Mouse (Mus musculus) forebrain, embryonic 14.5 days (tissue): ENCODE measurements at regions not wholly inside any gene's neighbourhood (a gene's known extent, or its start where the extent isn't known, plus 50 kb on each side); places are given as distances from the start of the nearest gene placed in this dataset.

ENCODE experiments used
- ATAC-seq: fragments of 200-750 bp; cut with Nextera tagmentation; 2 replicates; pipeline ENCODE4 v1.8.0; 2017; ENCODE audit warnings: mild to moderate bottlenecking, moderate library complexity
- DNase-seq: peaks from one replicate; pipeline ENCODE4 v3.0.0-alpha.2; 2015; ENCODE audit warnings: low spot score
- H3K27ac ChIP-seq: fragments of 300-500 bp; sonication (generic); 2 replicates; pipeline ENCODE4 v1.5.1; 2014; ENCODE audit warnings: low read depth, mild to moderate bottlenecking, control low read depth, low read length, moderate library complexity
- H3K27me3 ChIP-seq: fragments of 300-500 bp; sonication (generic); replicated peaks from 2 replicates; pipeline ENCODE4 v1.6.1; 2014; ENCODE audit warnings: low read length, control low read depth, mixed read lengths; ENCODE audit not compliant: control insufficient read depth, insufficient read depth
- H3K36me3 ChIP-seq: fragments of 300-500 bp; sonication (generic); 2 replicates; pipeline ENCODE4 v1.6.1; 2014; ENCODE audit warnings: low read length, control low read depth; ENCODE audit not compliant: control insufficient read depth, insufficient read depth
- H3K4me1 ChIP-seq: fragments of 300-500 bp; sonication (generic); 2 replicates; pipeline ENCODE4 v1.6.1; 2014; ENCODE audit warnings: antibody characterized with exemption, low read length, control low read depth; ENCODE audit not compliant: control insufficient read depth, insufficient read depth
- H3K4me2 ChIP-seq: fragments of 300-500 bp; sonication (generic); 2 replicates; pipeline ENCODE4 v1.6.1; 2014; ENCODE audit warnings: mild to moderate bottlenecking, control low read depth, low read length
- H3K4me3 ChIP-seq: fragments of 300-500 bp; sonication (generic); 2 replicates; pipeline ENCODE4 v1.5.1; 2014; ENCODE audit warnings: low read depth, low read length, control low read depth
- H3K9ac ChIP-seq: fragments of 300-500 bp; sonication (generic); 2 replicates; pipeline ENCODE4 v1.6.1; 2014; ENCODE audit warnings: mild to moderate bottlenecking, low read length, control low read depth, moderate library complexity
- H3K9me3 ChIP-seq: fragments of 300-500 bp; sonication (generic); replicated peaks from 2 replicates; pipeline ENCODE4 v1.6.1; 2016; ENCODE audit warnings: low read length, control low read depth, mixed read lengths; ENCODE audit not compliant: control insufficient read depth
- WGBS: fragments of 180-500 bp; shearing (Covaris S2); extraction: QIAGEN DNeasy Blood & Tissue Kit; methylation state at CpG from one replicate; pipeline ENCODE4 v1.1.7; 2014; 5-methylcytosine and 5-hydroxymethylcytosine counted together

- DNase-seq (no peak), ATAC-seq (no peak)
- WGBS = 87% methylated on average over 5 of the region's 5 CpGs
- Histone ChIP-seq H3K27me3 (no peaks in the 10 kb centered on the region), H3K36me3 (no peaks in the 10 kb centered on the region), H3K4me1 (no peaks in the 10 kb centered on the region), H3K9ac (no peak overlapping the region), H3K4me3 (no peak overlapping the region), H3K9me3 (no peaks in the 10 kb centered on the region), H3K27ac (no peak overlapping the region), H3K4me2 (no peak overlapping the region)
These were observed 61.0 kb upstream of the Spats2l start for GRCm38 (mm10) chr1:57712916-57713503.

GRCm38 (mm10) chr1:57717139-57717800 is 56.7 kb upstream of the Spats2l start:
- H3K4me1 ChIP-seq = no peaks in the 10 kb centered on the region
- no peak overlapping the region for H3K4me3 ChIP-seq
- H3K27me3 ChIP-seq = no peaks in the 10 kb centered on the region
- no peaks in the 10 kb centered on the region for H3K9me3 ChIP-seq
- ATAC-seq (no peak), DNase-seq (no peak)
- H3K36me3 ChIP-seq = no peaks in the 10 kb centered on the region
- 78% methylated on average over 5 of the region's 5 CpGs for WGBS
- H3K27ac ChIP-seq = no peak overlapping the region
- no peak overlapping the region for H3K4me2 ChIP-seq
- no peak overlapping the region for H3K9ac ChIP-seq

- H3K27me3 ChIP-seq = no peaks in the 10 kb centered on the region
- H3K9me3 ChIP-seq = no peaks in the 10 kb centered on the region
- no peak overlapping the region for H3K9ac ChIP-seq
- no peak overlapping the region for H3K27ac ChIP-seq
- ATAC-seq = no peak
- H3K4me3 ChIP-seq = no peak overlapping the region
- no peaks in the 10 kb centered on the region for H3K36me3 ChIP-seq
- whole genome bisulfite sequencing = 76% methylated on average over 7 of the region's 7 CpGs
- no peaks in the 10 kb centered on the region for H3K4me1 ChIP-seq
- no peak for DNase-seq
- no peak overlapping the region for H3K4me2 ChIP-seq
These were observed 55.6 kb upstream of the Spats2l start for GRCm38 (mm10) chr1:57718409-57718808.
